9 mouse cellular contexts compared by ENCODE assay signal in the genomic region with DNA sequence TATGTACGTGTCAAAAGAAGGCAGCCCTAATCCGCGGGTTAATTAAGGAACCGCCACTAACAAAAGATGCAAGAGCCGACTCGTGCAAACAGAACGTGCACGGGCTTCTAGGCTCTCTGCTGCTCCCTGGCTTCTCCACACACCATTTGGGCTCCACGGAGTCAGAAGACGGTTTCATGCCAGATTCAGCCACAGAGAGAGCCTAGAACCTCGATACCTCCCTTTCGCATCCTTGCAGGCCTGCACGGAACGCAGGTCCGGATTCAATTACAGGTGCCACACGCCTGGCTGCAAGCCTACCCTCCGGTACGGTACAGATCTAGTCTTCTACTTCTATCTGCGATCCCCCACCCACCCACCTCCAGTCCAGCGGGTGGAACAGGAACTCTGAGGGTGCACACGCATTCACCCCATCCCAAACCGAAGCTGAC. TPM values are rescaled to one million over a fixed set of nuclear protein-coding genes. Genes with fewer than 3 reads are reported as not detected.
DNase-seq lines count a peak whose midpoint lies in the region; ATAC-seq and TF ChIP-seq lines count a peak whose summit lies in the region.
"Had no signal": no experiment of that assay in that cellular context is flagged by ENCODE, and none has a peak within 500 bp of the region (broad histone marks: within the 10 kb centered on the region; RNA-seq: fewer than 3 reads in every experiment).

No protein-coding gene starts in this region.

- ATAC-seq in intestine, embryonic 15.5 days, result no peak
- ATAC-seq in neural tube, embryonic 15.5 days (ENCODE audit: low FRiP score), result peak; percentile 42; the same call in 1 of the 2 replicates

- peak; percentile 53 to 63 for DNase-seq in cerebellum, postnatal 10 days
- no peak for DNase-seq in cerebellum, adult 9-10 months
- no peak for DNase-seq in lung, adult 2 months
- no peak for DNase-seq in lung, postnatal 14 days
- DNase-seq in spleen, postnatal 14 days (ENCODE audit: low spot score in 2 of 2), result no peak
- DNase-seq in frontal cortex, postnatal 10 days (ENCODE audit: low spot score in 2 of 2), result no peak

- H3K4me1 ChIP-seq in lung, adult 2 months (ENCODE audit: control insufficient read depth, insufficient read depth, low read length), result no peaks in the 10 kb centered on the region; the same call in 1 of the 2 replicates
- peaks cover 41% of the 10 kb centered on the region for H3K4me1 ChIP-seq in intestine, embryonic 15.5 days (replicated peaks)
- peaks cover 94% of the 10 kb centered on the region for H3K4me1 ChIP-seq in neural tube, embryonic 15.5 days

- H3K9me3 ChIP-seq in intestine, embryonic 15.5 days, result no peaks in the 10 kb centered on the region
- H3K9me3 ChIP-seq in neural tube, embryonic 15.5 days (replicated peaks), result no peaks in the 10 kb centered on the region
- H3K9me3 ChIP-seq: lung, embryonic 15.5 days had no signal

- no peak for TF ChIP-seq POLR2A in lung, adult 2 months (IDR thresholded peaks at IDR 0.05; ENCODE audit: borderline replicate concordance, extremely low read depth, low read depth, low read length)

- no peak overlapping the region for H3K4me3 ChIP-seq in lung, adult 2 months (replicated peaks; ENCODE audit: extremely low read depth, low read depth, low read length)
- no peak overlapping the region for H3K4me3 ChIP-seq in intestine, embryonic 15.5 days (replicated peaks)
- peak overlapping the region; percentile 16 for H3K4me3 ChIP-seq in neural tube, embryonic 15.5 days (replicated peaks)
- H3K4me3 ChIP-seq: lung, embryonic 15.5 days had no signal

- 31% methylated on average over 22 of the region's 22 CpGs for whole genome bisulfite sequencing in lung, adult 2 months
- WGBS in intestine, embryonic 15.5 days, result 49% methylated on average over 22 of the region's 22 CpGs
- WGBS in neural tube, embryonic 15.5 days, result 19% methylated on average over 22 of the region's 22 CpGs

- H3K27me3 ChIP-seq in intestine, embryonic 15.5 days (replicated peaks), result no peaks in the 10 kb centered on the region
- H3K27me3 ChIP-seq in neural tube, embryonic 15.5 days (replicated peaks), result no peaks in the 10 kb centered on the region

- H3K36me3 ChIP-seq in intestine, embryonic 15.5 days, result no peaks in the 10 kb centered on the region
- no peaks in the 10 kb centered on the region for H3K36me3 ChIP-seq in neural tube, embryonic 15.5 days
- H3K36me3 ChIP-seq: lung, embryonic 15.5 days had no signal

- H3K9ac ChIP-seq in intestine, embryonic 15.5 days, result no peak overlapping the region
- peak overlapping the region; percentile 28; the same call in 1 of the 2 replicates for H3K9ac ChIP-seq in neural tube, embryonic 15.5 days (replicated peaks)
- H3K9ac ChIP-seq: lung, embryonic 15.5 days had no signal

- H3K27ac ChIP-seq in intestine, embryonic 15.5 days, result no peak overlapping the region
- H3K27ac ChIP-seq in neural tube, embryonic 15.5 days (replicated peaks), result peak overlapping the region; percentile 67
- H3K27ac ChIP-seq: lung, embryonic 15.5 days had no signal

- peak overlapping the region; percentile 39 for H3K4me2 ChIP-seq in intestine, embryonic 15.5 days (replicated peaks)
- H3K4me2 ChIP-seq in neural tube, embryonic 15.5 days, result peak overlapping the region; percentile 55
- H3K4me2 ChIP-seq: lung, embryonic 15.5 days had no signal

- 0 out of 2 replicates have a peak, but pooled peaks have one; percentile 3 for TF ChIP-seq CTCF in lung, adult 2 months (IDR thresholded peaks at IDR 0.05; ENCODE audit: insufficient read depth, low read length)

RNA-seq across cellular contexts. Expression of a gene that starts 26.8 kb away (rescaled TPM):
- 2.6 and 4.2 TPM in 2 replicates for polyA plus RNA-seq in lung, adult 2 months (2012; rRNA removed)
- 6.7 and 6.9 TPM in 2 replicates for polyA plus RNA-seq in intestine, embryonic 15.5 days (2015; fragmentation: Nextera tagmentation; extraction: Ambion mirVana)
- polyA plus RNA-seq in neural tube, embryonic 15.5 days (2015; fragmentation: Nextera tagmentation; extraction: Ambion mirVana), result 21.6 and 22.2 TPM in 2 replicates

Comparison
In these comparisons a context has a peak if more than half of its experiments do, and no peak if none do; other contexts are left out.
1. DNase-seq: peak in cerebellum, postnatal 10 days (2 of 2); none in cerebellum, adult 9-10 months (single experiment), lung, adult 2 months (single experiment), lung, postnatal 14 days (single experiment), spleen, postnatal 14 days (0 of 2) and frontal cortex, postnatal 10 days (0 of 2).